Mouse (Mus musculus) neural tube, embryonic 12.5 days (tissue): ENCODE data around the gene Gm21118. TPM values are rescaled to one million over a fixed set of nuclear protein-coding genes. Genes with fewer than 3 reads are reported as not detected.
"Not testable (repeated sequence)": the region's sequence is repeated elsewhere in the genome, so short reads cannot be mapped to it uniquely, and the experiment has no call there.

Experiments used
- ATAC-seq: fragments of 200-750 bp; cut with Nextera tagmentation; 2 replicates; pipeline ENCODE4 v1.8.0; 2017; ENCODE audit warnings: low read depth, mild to moderate bottlenecking, moderate TSS enrichment, moderate library complexity; ENCODE audit not compliant: low FRiP score
- H3K27ac ChIP-seq: fragments of 300-500 bp; sonication (generic); 2 replicates; pipeline ENCODE4 v1.5.1; 2016
- H3K27me3 ChIP-seq: fragments of 300-500 bp; sonication (generic); replicated peaks from 2 replicates; pipeline ENCODE4 v1.6.1; 2016; ENCODE audit warnings: mild to moderate bottlenecking
- H3K36me3 ChIP-seq: fragments of 300-500 bp; sonication (generic); 2 replicates; pipeline ENCODE4 v1.6.1; 2016; ENCODE audit warnings: mild to moderate bottlenecking
- H3K4me1 ChIP-seq: fragments of 300-500 bp; sonication (generic); 2 replicates; pipeline ENCODE4 v1.6.1; 2016
- H3K4me2 ChIP-seq: fragments of 300-500 bp; sonication (generic); replicated peaks from 2 replicates; pipeline ENCODE4 v1.6.1; 2016; ENCODE audit warnings: mild to moderate bottlenecking
- H3K4me3 ChIP-seq: fragments of 300-500 bp; sonication (generic); 2 replicates; pipeline ENCODE4 v1.5.1; 2016
- H3K9ac ChIP-seq: fragments of 300-500 bp; sonication (generic); 2 replicates; pipeline ENCODE4 v1.6.1; 2016; ENCODE audit warnings: mild to moderate bottlenecking
- H3K9me3 ChIP-seq: fragments of 300-500 bp; sonication (generic); 2 replicates; pipeline ENCODE4 v1.6.1; 2016; ENCODE audit warnings: mild to moderate bottlenecking
- WGBS: fragments of 180-500 bp; shearing (Covaris S2); methylation state at CpG from one replicate; pipeline ENCODE4 v1.1.7; 2016; 5-methylcytosine and 5-hydroxymethylcytosine counted together
- polyA plus RNA-seq: library from polyadenylated mRNA; unstranded; fragments of >200 nt; fragmentation: Nextera tagmentation; extraction: Ambion mirVana; gene quantifications from 2 replicates; pipeline ENCODE4 v1.2.1, GENCODE M21; 2016

Gene Gm21118
- not detected in 2 replicates for polyA plus RNA-seq

DNA sequence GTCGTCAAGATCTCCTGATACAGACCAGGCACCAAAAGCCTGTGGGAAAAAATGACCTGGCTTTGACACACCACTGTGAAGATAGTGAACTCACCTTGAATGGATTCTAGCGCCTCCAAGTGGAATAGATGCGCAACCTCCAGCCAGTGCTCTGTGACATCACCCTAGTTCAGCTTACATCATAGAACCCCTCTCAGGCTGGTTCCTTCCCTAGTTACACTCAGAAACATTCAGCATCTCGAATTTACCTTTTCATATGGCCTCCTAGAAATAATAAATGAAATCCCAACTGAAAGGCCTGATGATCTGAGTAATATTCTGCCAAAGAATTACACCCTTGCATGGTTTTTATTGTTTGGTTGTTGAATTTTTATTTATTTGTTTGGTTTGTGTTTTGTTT lies at the start of gene Gm21118:
TSS of gene Gm21118 (minus strand) at position 101 of the 400 bp plus-strand sequence.
- H3K4me3 ChIP-seq, H3K36me3 ChIP-seq, H3K4me2 ChIP-seq, H3K9me3 ChIP-seq, H3K9ac ChIP-seq, ATAC-seq, H3K4me1 ChIP-seq, H3K27ac ChIP-seq, H3K27me3 ChIP-seq: not testable (repeated sequence)
- no CpG with 5 or more reads among the region's 4 CpGs for WGBS

DNA sequence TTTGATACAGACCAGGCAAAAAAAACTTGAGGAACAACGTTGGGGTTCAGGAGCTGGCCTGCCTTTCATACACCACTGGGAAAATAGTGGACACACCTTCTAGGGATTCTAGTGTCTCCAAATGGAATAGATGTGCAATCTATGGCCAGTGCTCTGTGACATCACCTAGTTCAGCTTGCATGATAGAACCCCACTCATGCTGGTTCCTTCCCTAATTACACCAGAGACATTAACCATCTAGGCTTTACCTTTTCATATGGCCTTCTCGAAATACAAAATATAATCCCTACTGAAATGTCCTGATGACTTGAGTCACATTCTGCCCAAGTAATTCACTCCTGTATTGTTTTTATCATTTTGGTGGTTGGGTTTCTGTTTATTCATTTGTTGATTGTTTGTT lies 29.7 kb upstream of the Gm21118 start, which contains the start of the genes Gm29423 and Gm29644:
TSS of gene Gm29423 (minus strand) at position 101 of the 400 bp plus-strand sequence.
TSS of gene Gm29644 (minus strand) at position 157 of the 400 bp plus-strand sequence.
- not testable (repeated sequence) for H3K4me2 ChIP-seq, H3K4me1 ChIP-seq, ATAC-seq, H3K36me3 ChIP-seq, H3K27me3 ChIP-seq, H3K9me3 ChIP-seq, H3K27ac ChIP-seq, H3K9ac ChIP-seq, H3K4me3 ChIP-seq
- no CpG with 5 or more reads among the region's 2 CpGs for WGBS

Other genes with a start within 250 kb of the Gm21118 start
- gene Gm29423, start 29.6 kb upstream of the Gm21118 start, polyA plus RNA-seq: not detected in 2 replicates
- not detected in 2 replicates for gene Gm29644, start 29.7 kb upstream of the Gm21118 start, polyA plus RNA-seq
- not detected in 2 replicates for gene Gm20888, start 168.2 kb upstream of the Gm21118 start, polyA plus RNA-seq